Mouse (Mus musculus): Measurements from ENCODE around the gene Slc2a8.

Slc2a8 gene

GRCm38 (mm10) chr2:32985844-32986243 lies 4.0 kb upstream of the Slc2a8 start:
- no peak for DNase-seq (ENCODE audit: low read depth, low spot score)
- Histone ChIP-seq H3K27me3 (ENCODE audit: control insufficient read depth, insufficient read depth, low read length, poor library complexity, severe bottlenecking) (no peaks in the 10 kb centered on the region), H3K36me3 (ENCODE audit: control insufficient read depth, insufficient read depth, low read length, poor library complexity, severe bottlenecking) (no peaks in the 10 kb centered on the region)

GRCm38 (mm10) chr2:32983617-32984016 lies 1.7 kb upstream of the Slc2a8 start:
- no peaks in the 10 kb centered on the region for H3K27me3 ChIP-seq (ENCODE audit: control insufficient read depth, insufficient read depth, low read length, poor library complexity, severe bottlenecking)
- no peak for DNase-seq (ENCODE audit: low read depth, low spot score)

GRCm38 (mm10) chr2:32982700-32983099 lies 817 bp upstream of the Slc2a8 start:
- no peaks in the 10 kb centered on the region for H3K36me3 ChIP-seq (ENCODE audit: control insufficient read depth, insufficient read depth, low read length, poor library complexity, severe bottlenecking)
- no peaks in the 10 kb centered on the region for H3K27me3 ChIP-seq (ENCODE audit: control insufficient read depth, insufficient read depth, low read length, poor library complexity, severe bottlenecking)
- DNase-seq (ENCODE audit: low read depth, low spot score): no peak

More at GRCm38 (mm10) chr2:32983617-32984016, 1.7 kb upstream of the Slc2a8 start:
- no peaks in the 10 kb centered on the region for H3K36me3 ChIP-seq (ENCODE audit: control insufficient read depth, insufficient read depth, low read length, poor library complexity, severe bottlenecking)

GRCm38 (mm10) chr2:32981281-32981680 lies 602 bp downstream of the Slc2a8 start:
- DNase-seq (ENCODE audit: low read depth, low spot score): peak; percentile 18
- Histone ChIP-seq H3K36me3 (ENCODE audit: control insufficient read depth, insufficient read depth, low read length, poor library complexity, severe bottlenecking) (no peaks in the 10 kb centered on the region), H3K27me3 (ENCODE audit: control insufficient read depth, insufficient read depth, low read length, poor library complexity, severe bottlenecking) (no peaks in the 10 kb centered on the region)

GRCm38 (mm10) chr2:32979675-32980074 lies 2.2 kb downstream of the Slc2a8 start:
- H3K36me3 ChIP-seq (ENCODE audit: control insufficient read depth, insufficient read depth, low read length, poor library complexity, severe bottlenecking): no peaks in the 10 kb centered on the region
- DNase-seq (ENCODE audit: low read depth, low spot score): no peak
- H3K27me3 ChIP-seq (ENCODE audit: control insufficient read depth, insufficient read depth, low read length, poor library complexity, severe bottlenecking): no peaks in the 10 kb centered on the region

- no peaks in the 10 kb centered on the region for H3K27me3 ChIP-seq (ENCODE audit: control insufficient read depth, insufficient read depth, low read length, poor library complexity, severe bottlenecking)
- no peak for DNase-seq (ENCODE audit: low read depth, low spot score)
- H3K36me3 ChIP-seq (ENCODE audit: control insufficient read depth, insufficient read depth, low read length, poor library complexity, severe bottlenecking): no peaks in the 10 kb centered on the region
Observed at GRCm38 (mm10) chr2:32978675-32979074, 3.2 kb downstream of the Slc2a8 start.

- Histone ChIP-seq H3K36me3 (ENCODE audit: control insufficient read depth, insufficient read depth, low read length, poor library complexity, severe bottlenecking) (no peaks in the 10 kb centered on the region), H3K27me3 (ENCODE audit: control insufficient read depth, insufficient read depth, low read length, poor library complexity, severe bottlenecking) (no peaks in the 10 kb centered on the region)
- DNase-seq (ENCODE audit: low read depth, low spot score): no peak
Observed at GRCm38 (mm10) chr2:32977114-32977513, 4.8 kb downstream of the Slc2a8 start.

- Histone ChIP-seq H3K36me3 (ENCODE audit: control insufficient read depth, insufficient read depth, low read length, poor library complexity, severe bottlenecking) (no peaks in the 10 kb centered on the region), H3K27me3 (ENCODE audit: control insufficient read depth, insufficient read depth, low read length, poor library complexity, severe bottlenecking) (no peaks in the 10 kb centered on the region)
- no peak for DNase-seq (ENCODE audit: low read depth, low spot score)
Observed at GRCm38 (mm10) chr2:32974216-32974615, 7.7 kb downstream of the Slc2a8 start.

GRCm38 (mm10) chr2:32971235-32971634 lies 10.6 kb downstream of the Slc2a8 start:
- no peaks in the 10 kb centered on the region for H3K27me3 ChIP-seq (ENCODE audit: control insufficient read depth, insufficient read depth, low read length, poor library complexity, severe bottlenecking)
- no peak for DNase-seq (ENCODE audit: low read depth, low spot score)
- no peaks in the 10 kb centered on the region for H3K36me3 ChIP-seq (ENCODE audit: control insufficient read depth, insufficient read depth, low read length, poor library complexity, severe bottlenecking)

- no peak for DNase-seq (ENCODE audit: low read depth, low spot score)
Observed at GRCm38 (mm10) chr2:32969326-32969725, 12.6 kb downstream of the Slc2a8 start.

GRCm38 (mm10) chr2:32968024-32968614 lies 13.8 kb downstream of the Slc2a8 start:
- peak; percentile 10 for DNase-seq (ENCODE audit: low read depth, low spot score)
- Histone ChIP-seq H3K27me3 (ENCODE audit: control insufficient read depth, insufficient read depth, low read length, poor library complexity, severe bottlenecking) (no peaks in the 10 kb centered on the region), H3K36me3 (ENCODE audit: control insufficient read depth, insufficient read depth, low read length, poor library complexity, severe bottlenecking) (peaks cover 11% of the 10 kb centered on the region)

More at GRCm38 (mm10) chr2:32969326-32969725, 12.6 kb downstream of the Slc2a8 start:
- peaks cover 3% of the 10 kb centered on the region; the same call in 1 of the 2 replicates for H3K36me3 ChIP-seq (ENCODE audit: control insufficient read depth, insufficient read depth, low read length, poor library complexity, severe bottlenecking)
- no peaks in the 10 kb centered on the region for H3K27me3 ChIP-seq (ENCODE audit: control insufficient read depth, insufficient read depth, low read length, poor library complexity, severe bottlenecking)

- peak; percentile 96 for DNase-seq (ENCODE audit: low read depth, low spot score)
- Histone ChIP-seq H3K36me3 (ENCODE audit: control insufficient read depth, insufficient read depth, low read length, poor library complexity, severe bottlenecking) (peaks cover 12% of the 10 kb centered on the region), H3K27me3 (ENCODE audit: control insufficient read depth, insufficient read depth, low read length, poor library complexity, severe bottlenecking) (no peaks in the 10 kb centered on the region)
Observed at GRCm38 (mm10) chr2:32966689-32967631, 14.9 kb downstream of the Slc2a8 start.

GRCm38 (mm10) chr2:32966184-32966688 lies 15.6 kb downstream of the Slc2a8 start:
- peaks cover 12% of the 10 kb centered on the region for H3K36me3 ChIP-seq (ENCODE audit: control insufficient read depth, insufficient read depth, low read length, poor library complexity, severe bottlenecking)
- H3K27me3 ChIP-seq (ENCODE audit: control insufficient read depth, insufficient read depth, low read length, poor library complexity, severe bottlenecking): no peaks in the 10 kb centered on the region
- peak; percentile 43 for DNase-seq (ENCODE audit: low read depth, low spot score)

GRCm38 (mm10) chr2:32965511-32966183 lies 16.2 kb downstream of the Slc2a8 start:
- Histone ChIP-seq H3K27me3 (ENCODE audit: control insufficient read depth, insufficient read depth, low read length, poor library complexity, severe bottlenecking) (no peaks in the 10 kb centered on the region), H3K36me3 (ENCODE audit: control insufficient read depth, insufficient read depth, low read length, poor library complexity, severe bottlenecking) (peaks cover 12% of the 10 kb centered on the region)
- peak; percentile 81 for DNase-seq (ENCODE audit: low read depth, low spot score)
